Mouse (Mus musculus) hindbrain, embryonic 10.5 days (tissue): ENCODE results near the gene Stn1. TPM values are rescaled to one million over a fixed set of nuclear protein-coding genes. Genes with fewer than 3 reads are reported as not detected.

Experiments
- DNase-seq: peaks from one replicate; pipeline ENCODE4 v3.0.0-alpha.2; 2017; ENCODE audit warnings: low spot score
- H3K27ac ChIP-seq: fragments of 300-500 bp; sonication (generic); 2 replicates; pipeline ENCODE4 v1.5.1; 2016; ENCODE audit warnings: mild to moderate bottlenecking, moderate library complexity
- H3K27me3 ChIP-seq: fragments of 300-500 bp; sonication (generic); 2 replicates; pipeline ENCODE4 v1.6.1; 2016; ENCODE audit warnings: mild to moderate bottlenecking; ENCODE audit not compliant: poor library complexity, insufficient read depth, severe bottlenecking
- H3K36me3 ChIP-seq: fragments of 300-500 bp; sonication (generic); 2 replicates; pipeline ENCODE4 v1.6.1; 2016; ENCODE audit warnings: mild to moderate bottlenecking, moderate library complexity
- H3K4me1 ChIP-seq: fragments of 300-500 bp; sonication (generic); replicated peaks from 2 replicates; pipeline ENCODE4 v1.6.1; 2016; ENCODE audit warnings: mild to moderate bottlenecking
- H3K4me3 ChIP-seq: fragments of 300-500 bp; sonication (generic); 2 replicates; pipeline ENCODE4 v1.5.1; 2016; ENCODE audit warnings: mild to moderate bottlenecking, moderate library complexity
- H3K9me3 ChIP-seq: fragments of 300-500 bp; sonication (generic); 2 replicates; pipeline ENCODE4 v1.6.1; 2016; ENCODE audit warnings: mild to moderate bottlenecking, moderate library complexity
- WGBS: fragments of 180-500 bp; shearing (Covaris S2); methylation state at CpG from one replicate; pipeline ENCODE4 v1.1.7; 2016; 5-methylcytosine and 5-hydroxymethylcytosine counted together
- polyA plus RNA-seq: library from polyadenylated mRNA; unstranded; fragments of >200 nt; fragmentation: Nextera tagmentation; extraction: Ambion mirVana; gene quantifications from 2 replicates; pipeline ENCODE4 v1.2.1, GENCODE M21; 2016

Gene Stn1
- polyA plus RNA-seq, 1 experiment from 2014 or later, result 60.9 TPM

- H3K4me1 ChIP-seq, result peaks cover 37% of the 10 kb centered on the region
- peak; percentile 98 for DNase-seq
- H3K4me3 ChIP-seq, result peak overlapping the region; percentile 66
- H3K27ac ChIP-seq, result peak overlapping the region; percentile 91
- peaks cover 5% of the 10 kb centered on the region; the same call in 1 of the 2 replicates for H3K9me3 ChIP-seq
- peaks cover 5% of the 10 kb centered on the region; the same call in 1 of the 2 replicates for H3K27me3 ChIP-seq
- peaks cover 25% of the 10 kb centered on the region for H3K36me3 ChIP-seq
- 6% methylated on average over 39 of the region's 39 CpGs for WGBS
Measured at GRCm38 (mm10) chr19:47536521-47537299, 597 bp downstream of the Stn1 start.

- DNase-seq, result no peak
- H3K9me3 ChIP-seq, result peaks cover 5% of the 10 kb centered on the region; the same call in 1 of the 2 replicates
- WGBS, result 92% methylated on average over 1 of the region's 1 CpGs
- H3K27me3 ChIP-seq, result peaks cover 5% of the 10 kb centered on the region; the same call in 1 of the 2 replicates
- H3K4me3 ChIP-seq, result no peak overlapping the region
- H3K36me3 ChIP-seq, result peaks cover 40% of the 10 kb centered on the region
- no peak overlapping the region for H3K27ac ChIP-seq
- H3K4me1 ChIP-seq, result peaks cover 40% of the 10 kb centered on the region
Measured at GRCm38 (mm10) chr19:47534131-47534530, 3.2 kb downstream of the Stn1 start.

- Histone ChIP-seq H3K27ac (no peak overlapping the region), H3K4me1 (peaks cover 27% of the 10 kb centered on the region), H3K9me3 (peaks cover 5% of the 10 kb centered on the region; the same call in 1 of the 2 replicates), H3K36me3 (peaks cover 55% of the 10 kb centered on the region), H3K27me3 (no peaks in the 10 kb centered on the region), H3K4me3 (no peak overlapping the region)
- 84% methylated on average over 3 of the region's 3 CpGs for whole genome bisulfite sequencing
- no peak for DNase-seq
Measured at GRCm38 (mm10) chr19:47532449-47532848, 4.9 kb downstream of the Stn1 start.

GRCm38 (mm10) chr19:47531309-47531708, 6.0 kb downstream of the Stn1 start:
- H3K36me3 ChIP-seq, result peaks cover 66% of the 10 kb centered on the region
- peaks cover 19% of the 10 kb centered on the region for H3K4me1 ChIP-seq
- no peak overlapping the region for H3K4me3 ChIP-seq
- H3K27me3 ChIP-seq, result no peaks in the 10 kb centered on the region
- DNase-seq, result no peak
- 76% methylated on average over 5 of the region's 5 CpGs for WGBS
- no peak overlapping the region for H3K27ac ChIP-seq
- peaks cover 5% of the 10 kb centered on the region; the same call in 1 of the 2 replicates for H3K9me3 ChIP-seq

- no peak for DNase-seq
- Histone ChIP-seq H3K36me3 (peaks cover 80% of the 10 kb centered on the region), H3K9me3 (no peaks in the 10 kb centered on the region), H3K27ac (0 out of 2 replicates have a peak overlapping the region, but pooled peaks have one; percentile 29), H3K4me1 (peaks cover 6% of the 10 kb centered on the region; the same call in 1 of the 2 replicates), H3K4me3 (no peak overlapping the region), H3K27me3 (no peaks in the 10 kb centered on the region)
- WGBS, result 77% methylated on average over 21 of the region's 21 CpGs
Measured at GRCm38 (mm10) chr19:47526239-47526986, 10.9 kb downstream of the Stn1 start.

GRCm38 (mm10) chr19:47524905-47525304, 12.4 kb downstream of the Stn1 start:
- Histone ChIP-seq H3K36me3 (peaks cover 76% of the 10 kb centered on the region), H3K27ac (no peak overlapping the region), H3K4me3 (no peak overlapping the region), H3K27me3 (no peaks in the 10 kb centered on the region), H3K9me3 (no peaks in the 10 kb centered on the region), H3K4me1 (0 out of 2 replicates have a peak, but pooled peaks cover 6% of the 10 kb centered on the region)
- 91% methylated on average over 8 of the region's 8 CpGs for WGBS
- DNase-seq, result no peak

- 90% methylated on average over 5 of the region's 5 CpGs for WGBS
- 0 out of 2 replicates have a peak, but pooled peaks cover 8% of the 10 kb centered on the region for H3K4me1 ChIP-seq
- H3K27ac ChIP-seq, result no peak overlapping the region
- no peaks in the 10 kb centered on the region for H3K27me3 ChIP-seq
- no peaks in the 10 kb centered on the region for H3K9me3 ChIP-seq
- H3K36me3 ChIP-seq, result peaks cover 66% of the 10 kb centered on the region
- H3K4me3 ChIP-seq, result no peak overlapping the region
- DNase-seq, result no peak
Measured at GRCm38 (mm10) chr19:47521403-47521802, 15.9 kb downstream of the Stn1 start.

GRCm38 (mm10) chr19:47519163-47519893, 18.0 kb downstream of the Stn1 start:
- DNase-seq, result no peak
- 91% methylated on average over 8 of the region's 8 CpGs for WGBS
- peaks cover 73% of the 10 kb centered on the region for H3K36me3 ChIP-seq

GRCm38 (mm10) chr19:47518475-47519162, 18.7 kb downstream of the Stn1 start:
- no peak overlapping the region for H3K27ac ChIP-seq
- H3K27me3 ChIP-seq, result no peaks in the 10 kb centered on the region
- H3K4me1 ChIP-seq, result 0 out of 2 replicates have a peak, but pooled peaks cover 8% of the 10 kb centered on the region
- no peak for DNase-seq
- 86% methylated on average over 24 of the region's 24 CpGs for WGBS
- peaks cover 72% of the 10 kb centered on the region for H3K36me3 ChIP-seq
- H3K9me3 ChIP-seq, result no peaks in the 10 kb centered on the region
- no peak overlapping the region for H3K4me3 ChIP-seq

More at GRCm38 (mm10) chr19:47519163-47519893, 18.0 kb downstream of the Stn1 start:
- no peaks in the 10 kb centered on the region for H3K27me3 ChIP-seq
- no peaks in the 10 kb centered on the region for H3K9me3 ChIP-seq
- no peak overlapping the region for H3K27ac ChIP-seq
- H3K4me1 ChIP-seq, result 0 out of 2 replicates have a peak, but pooled peaks cover 8% of the 10 kb centered on the region
- no peak overlapping the region for H3K4me3 ChIP-seq

- Histone ChIP-seq H3K27ac (no peak overlapping the region), H3K4me1 (0 out of 2 replicates have a peak, but pooled peaks cover 8% of the 10 kb centered on the region), H3K9me3 (no peaks in the 10 kb centered on the region), H3K36me3 (peaks cover 65% of the 10 kb centered on the region), H3K4me3 (no peak overlapping the region), H3K27me3 (no peaks in the 10 kb centered on the region)
- WGBS, result 92% methylated on average over 8 of the region's 8 CpGs
- no peak for DNase-seq
Measured at GRCm38 (mm10) chr19:47517570-47517969, 19.7 kb downstream of the Stn1 start.

- H3K27me3 ChIP-seq, result no peaks in the 10 kb centered on the region
- H3K36me3 ChIP-seq, result peaks cover 58% of the 10 kb centered on the region
- no peak overlapping the region for H3K27ac ChIP-seq
- no peak for DNase-seq
- H3K4me1 ChIP-seq, result peaks cover 14% of the 10 kb centered on the region
- H3K9me3 ChIP-seq, result no peaks in the 10 kb centered on the region
- H3K4me3 ChIP-seq, result no peak overlapping the region
- WGBS, result 94% methylated on average over 12 of the region's 12 CpGs
Measured at GRCm38 (mm10) chr19:47516879-47517278, 20.4 kb downstream of the Stn1 start.

- no peak for DNase-seq
- Histone ChIP-seq H3K4me1 (peaks cover 29% of the 10 kb centered on the region), H3K27ac (no peak overlapping the region), H3K27me3 (no peaks in the 10 kb centered on the region), H3K9me3 (no peaks in the 10 kb centered on the region), H3K36me3 (peaks cover 49% of the 10 kb centered on the region), H3K4me3 (no peak overlapping the region)
- 78% methylated on average over 5 of the region's 5 CpGs for WGBS
Measured at GRCm38 (mm10) chr19:47515091-47515490, 22.2 kb downstream of the Stn1 start.
